Mouse (Mus musculus): ENCODE measurements around the gene Sync.

DNA sequence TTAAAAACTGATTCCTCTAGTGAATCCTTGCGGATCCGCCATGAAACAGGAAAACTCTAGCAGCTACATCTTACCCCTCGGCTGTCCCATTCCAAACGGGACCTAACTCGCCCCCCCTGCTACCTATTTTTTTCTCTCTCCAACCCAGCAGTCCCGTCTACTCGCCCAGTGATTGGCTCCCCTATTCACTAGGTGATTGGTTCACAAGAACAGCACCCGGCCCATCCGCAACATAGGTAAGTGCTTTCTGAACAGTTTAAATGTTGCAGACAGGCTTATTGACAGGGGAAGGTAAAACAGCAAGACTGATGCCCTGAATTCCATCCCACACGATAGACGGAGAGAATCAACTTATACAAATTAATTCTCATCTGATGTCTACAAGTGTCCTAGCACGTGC is 65.8 kb downstream of the Sync start:
- no peak for TF ChIP-seq CTCF (IDR thresholded peaks at IDR 0.05; ENCODE audit: control insufficient read depth, insufficient read depth, low read length)
- no peak for TF ChIP-seq POLR2A (IDR thresholded peaks at IDR 0.05; ENCODE audit: borderline replicate concordance, control insufficient read depth, low read depth, low read length)
